Mouse (Mus musculus): ENCODE results near the gene Oit3. TPM values are rescaled to one million over a fixed set of nuclear protein-coding genes. Genes with fewer than 3 reads are reported as not detected.

The Oit3 gene
- polyA plus RNA-seq, 1 experiment from 2014 or later, result not detected

DNA sequence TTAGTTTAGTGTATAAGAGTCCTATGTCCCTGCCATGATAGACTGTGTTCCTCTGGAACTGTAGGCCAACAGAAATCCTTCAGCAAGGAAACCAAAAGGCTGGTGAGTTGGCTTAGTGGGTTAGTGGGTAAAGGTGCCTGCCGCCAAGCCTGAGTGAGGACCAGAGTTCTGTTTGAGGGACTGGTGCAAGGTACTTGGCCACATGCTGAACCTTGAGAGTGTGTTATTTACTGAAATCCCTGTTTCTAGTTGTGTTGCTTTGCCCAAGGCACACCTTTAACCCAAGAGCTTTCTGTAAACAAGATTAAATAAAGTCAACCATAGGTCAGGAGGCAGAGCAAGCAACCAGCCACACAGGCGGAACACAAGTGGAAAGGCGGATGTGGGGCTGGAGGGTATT, 24.0 kb upstream of the Oit3 start:
- Histone ChIP-seq H3K27me3 (ENCODE audit: control insufficient read depth, insufficient read depth, low read length) (no peaks in the 10 kb centered on the region), H3K36me3 (ENCODE audit: control insufficient read depth, insufficient read depth, low read length) (no peaks in the 10 kb centered on the region), H3K9ac (replicated peaks; ENCODE audit: low read depth, low read length) (no peak overlapping the region), H3K4me3 (ENCODE audit: low read depth, low read length) (no peak overlapping the region), H3K4me2 (ENCODE audit: low read depth, low read length) (no peak overlapping the region), H3K27ac (ENCODE audit: low read depth, low read length) (no peak overlapping the region), H3K4me1 (ENCODE audit: control insufficient read depth, insufficient read depth, low read length) (no peaks in the 10 kb centered on the region), H3K9me3 (ENCODE audit: control insufficient read depth, low read length) (no peaks in the 10 kb centered on the region)
- ATAC-seq (ENCODE audit: low read depth), result no peak
- 86% methylated on average over 3 of the region's 3 CpGs for WGBS

GRCm38 (mm10) chr10:59462307-59462706, 20.7 kb upstream of the Oit3 start:
- Histone ChIP-seq H3K9me3 (ENCODE audit: control insufficient read depth, low read length) (no peaks in the 10 kb centered on the region), H3K4me2 (ENCODE audit: low read depth, low read length) (no peak overlapping the region), H3K4me3 (ENCODE audit: low read depth, low read length) (no peak overlapping the region), H3K9ac (replicated peaks; ENCODE audit: low read depth, low read length) (no peak overlapping the region), H3K27ac (ENCODE audit: low read depth, low read length) (no peak overlapping the region), H3K27me3 (ENCODE audit: control insufficient read depth, insufficient read depth, low read length) (no peaks in the 10 kb centered on the region), H3K36me3 (ENCODE audit: control insufficient read depth, insufficient read depth, low read length) (no peaks in the 10 kb centered on the region), H3K4me1 (ENCODE audit: control insufficient read depth, insufficient read depth, low read length) (no peaks in the 10 kb centered on the region)
- ATAC-seq (ENCODE audit: low read depth), result no peak
- WGBS, result 79% methylated on average over 6 of the region's 6 CpGs

GRCm38 (mm10) chr10:59459767-59460166, 18.2 kb upstream of the Oit3 start:
- no peak for ATAC-seq (ENCODE audit: low read depth)
- Histone ChIP-seq H3K4me3 (ENCODE audit: low read depth, low read length) (no peak overlapping the region), H3K36me3 (ENCODE audit: control insufficient read depth, insufficient read depth, low read length) (no peaks in the 10 kb centered on the region), H3K9me3 (ENCODE audit: control insufficient read depth, low read length) (no peaks in the 10 kb centered on the region), H3K4me1 (ENCODE audit: control insufficient read depth, insufficient read depth, low read length) (no peaks in the 10 kb centered on the region), H3K27me3 (ENCODE audit: control insufficient read depth, insufficient read depth, low read length) (no peaks in the 10 kb centered on the region), H3K4me2 (ENCODE audit: low read depth, low read length) (no peak overlapping the region), H3K27ac (ENCODE audit: low read depth, low read length) (no peak overlapping the region), H3K9ac (replicated peaks; ENCODE audit: low read depth, low read length) (no peak overlapping the region)
- 85% methylated on average over 12 of the region's 12 CpGs for WGBS

DNA sequence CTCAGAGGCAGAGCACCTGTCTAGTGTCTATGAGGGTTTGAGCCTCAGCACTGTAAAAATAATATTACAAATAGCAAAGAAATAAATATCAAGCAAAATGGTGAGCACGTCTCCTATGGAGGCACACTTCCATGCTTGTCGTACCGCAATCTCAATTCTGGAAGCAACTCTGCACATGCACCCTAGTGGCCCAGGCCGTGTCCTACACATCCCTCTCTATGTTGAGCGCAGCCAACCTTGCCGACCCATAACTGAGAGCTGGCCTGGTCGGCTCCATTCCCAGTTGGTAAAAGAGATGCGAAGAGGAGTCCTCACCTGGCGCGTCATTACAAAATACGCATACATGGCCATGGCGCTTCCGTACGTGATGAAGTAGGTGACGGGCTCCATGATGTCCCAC, 13.1 kb upstream of the Oit3 start:
- no peak for ATAC-seq (ENCODE audit: low read depth)
- Histone ChIP-seq H3K27ac (ENCODE audit: low read depth, low read length) (no peak overlapping the region), H3K4me3 (ENCODE audit: low read depth, low read length) (no peak overlapping the region), H3K9me3 (ENCODE audit: control insufficient read depth, low read length) (no peaks in the 10 kb centered on the region), H3K9ac (replicated peaks; ENCODE audit: low read depth, low read length) (no peak overlapping the region), H3K27me3 (ENCODE audit: control insufficient read depth, insufficient read depth, low read length) (no peaks in the 10 kb centered on the region), H3K4me2 (ENCODE audit: low read depth, low read length) (no peak overlapping the region), H3K4me1 (ENCODE audit: control insufficient read depth, insufficient read depth, low read length) (no peaks in the 10 kb centered on the region), H3K36me3 (ENCODE audit: control insufficient read depth, insufficient read depth, low read length) (no peaks in the 10 kb centered on the region)
- 97% methylated on average over 15 of the region's 15 CpGs for WGBS

DNA sequence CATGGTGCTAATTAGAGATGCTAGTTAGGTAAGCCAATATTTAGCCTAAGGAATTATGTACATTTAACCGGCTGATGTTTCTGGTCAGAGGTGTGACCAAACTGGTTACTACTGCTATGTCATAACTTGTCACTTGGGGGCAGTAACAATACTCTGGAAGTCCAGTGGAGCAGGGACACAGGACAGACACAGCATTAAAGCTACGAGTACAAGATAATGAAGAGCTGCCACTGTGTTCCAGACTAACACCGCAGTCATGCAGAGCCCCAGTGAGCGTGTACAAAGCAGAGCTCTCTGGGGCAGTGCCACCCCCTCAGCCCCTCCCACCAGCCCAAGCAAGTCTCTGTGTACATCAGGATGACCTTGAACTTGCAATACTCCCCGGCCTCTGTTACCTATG, 10.3 kb upstream of the Oit3 start:
- H3K4me1 ChIP-seq (ENCODE audit: control insufficient read depth, insufficient read depth, low read length), result no peaks in the 10 kb centered on the region

DNA sequence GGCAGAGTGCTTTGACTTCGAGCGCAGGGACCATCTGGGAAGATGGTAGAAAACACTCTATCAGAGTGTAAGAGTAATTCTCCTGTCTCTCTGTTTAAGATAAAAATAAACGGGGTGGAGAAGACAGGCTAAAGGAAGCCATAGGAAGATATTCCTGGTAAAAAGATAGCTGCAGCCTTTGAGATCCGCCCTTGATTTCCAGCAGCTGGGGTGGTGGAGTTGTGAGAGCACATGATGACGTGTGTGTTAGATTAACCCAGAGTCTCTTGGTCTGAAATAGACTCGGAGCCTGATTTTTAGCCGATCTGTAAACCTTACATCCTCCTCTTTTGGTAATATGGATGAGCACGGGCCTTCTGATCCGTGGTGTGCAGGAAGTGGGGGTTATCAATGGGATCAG, 6.0 kb upstream of the Oit3 start:
- Histone ChIP-seq H3K9me3 (ENCODE audit: control insufficient read depth, low read length) (no peaks in the 10 kb centered on the region), H3K9ac (replicated peaks; ENCODE audit: low read depth, low read length) (no peak overlapping the region), H3K27me3 (ENCODE audit: control insufficient read depth, insufficient read depth, low read length) (no peaks in the 10 kb centered on the region), H3K4me1 (ENCODE audit: control insufficient read depth, insufficient read depth, low read length) (no peaks in the 10 kb centered on the region), H3K27ac (ENCODE audit: low read depth, low read length) (no peak overlapping the region), H3K4me2 (ENCODE audit: low read depth, low read length) (no peak overlapping the region), H3K36me3 (ENCODE audit: control insufficient read depth, insufficient read depth, low read length) (no peaks in the 10 kb centered on the region), H3K4me3 (ENCODE audit: low read depth, low read length) (no peak overlapping the region)
- ATAC-seq (ENCODE audit: low read depth), result no peak
- WGBS, result 89% methylated on average over 9 of the region's 9 CpGs

More for the DNA sequence above, 10.3 kb upstream of the Oit3 start:
- Histone ChIP-seq H3K9me3 (ENCODE audit: control insufficient read depth, low read length) (no peaks in the 10 kb centered on the region), H3K9ac (replicated peaks; ENCODE audit: low read depth, low read length) (no peak overlapping the region), H3K27ac (ENCODE audit: low read depth, low read length) (no peak overlapping the region), H3K4me2 (ENCODE audit: low read depth, low read length) (no peak overlapping the region), H3K27me3 (ENCODE audit: control insufficient read depth, insufficient read depth, low read length) (no peaks in the 10 kb centered on the region), H3K4me3 (ENCODE audit: low read depth, low read length) (no peak overlapping the region), H3K36me3 (ENCODE audit: control insufficient read depth, insufficient read depth, low read length) (no peaks in the 10 kb centered on the region)
- WGBS, result 34% methylated on average over 5 of the region's 5 CpGs
- ATAC-seq (ENCODE audit: low read depth), result peak; percentile 69; the same call in 1 of the 2 replicates

- H3K27ac ChIP-seq (ENCODE audit: low read depth, low read length), result no peak overlapping the region
- no peak overlapping the region for H3K4me3 ChIP-seq (ENCODE audit: low read depth, low read length)
- H3K4me1 ChIP-seq (ENCODE audit: control insufficient read depth, insufficient read depth, low read length), result no peaks in the 10 kb centered on the region
- H3K27me3 ChIP-seq (ENCODE audit: control insufficient read depth, insufficient read depth, low read length), result no peaks in the 10 kb centered on the region
- no peaks in the 10 kb centered on the region for H3K36me3 ChIP-seq (ENCODE audit: control insufficient read depth, insufficient read depth, low read length)
- H3K4me2 ChIP-seq (ENCODE audit: low read depth, low read length), result no peak overlapping the region
- no peaks in the 10 kb centered on the region for H3K9me3 ChIP-seq (ENCODE audit: control insufficient read depth, low read length)
- H3K9ac ChIP-seq (replicated peaks; ENCODE audit: low read depth, low read length), result no peak overlapping the region
- 91% methylated on average over 10 of the region's 10 CpGs for WGBS
- ATAC-seq (ENCODE audit: low read depth), result no peak
Measured at GRCm38 (mm10) chr10:59446911-59447437, 5.4 kb upstream of the Oit3 start.

- Histone ChIP-seq H3K4me1 (ENCODE audit: control insufficient read depth, insufficient read depth, low read length) (no peaks in the 10 kb centered on the region), H3K9me3 (ENCODE audit: control insufficient read depth, low read length) (no peaks in the 10 kb centered on the region), H3K9ac (replicated peaks; ENCODE audit: low read depth, low read length) (no peak overlapping the region), H3K27ac (ENCODE audit: low read depth, low read length) (no peak overlapping the region), H3K4me2 (ENCODE audit: low read depth, low read length) (no peak overlapping the region), H3K4me3 (ENCODE audit: low read depth, low read length) (no peak overlapping the region), H3K36me3 (ENCODE audit: control insufficient read depth, insufficient read depth, low read length) (no peaks in the 10 kb centered on the region), H3K27me3 (ENCODE audit: control insufficient read depth, insufficient read depth, low read length) (no peaks in the 10 kb centered on the region)
- no peak for ATAC-seq (ENCODE audit: low read depth)
- 33% methylated on average over 8 of the region's 8 CpGs for WGBS
Measured at GRCm38 (mm10) chr10:59444635-59445034, 3.1 kb upstream of the Oit3 start.

GRCm38 (mm10) chr10:59444106-59444505, 2.5 kb upstream of the Oit3 start:
- H3K4me3 ChIP-seq (ENCODE audit: low read depth, low read length), result no peak overlapping the region
- no peaks in the 10 kb centered on the region for H3K36me3 ChIP-seq (ENCODE audit: control insufficient read depth, insufficient read depth, low read length)
- 64% methylated on average over 3 of the region's 3 CpGs for WGBS
- no peak overlapping the region for H3K4me2 ChIP-seq (ENCODE audit: low read depth, low read length)
- no peaks in the 10 kb centered on the region for H3K9me3 ChIP-seq (ENCODE audit: control insufficient read depth, low read length)
- H3K9ac ChIP-seq (replicated peaks; ENCODE audit: low read depth, low read length), result no peak overlapping the region
- H3K27ac ChIP-seq (ENCODE audit: low read depth, low read length), result no peak overlapping the region
- H3K27me3 ChIP-seq (ENCODE audit: control insufficient read depth, insufficient read depth, low read length), result no peaks in the 10 kb centered on the region
- no peak for ATAC-seq (ENCODE audit: low read depth)
- no peaks in the 10 kb centered on the region for H3K4me1 ChIP-seq (ENCODE audit: control insufficient read depth, insufficient read depth, low read length)

All from neural tube, embryonic 14.5 days (tissue).